Mouse (Mus musculus) ES-E14 (cell line): ENCODE measurements around the gene Stpg1. TPM values are rescaled to one million over a fixed set of nuclear protein-coding genes. Genes with fewer than 3 reads are reported as not detected.
A peak's percentile ranks its signal among the peaks of the same experiment; 100 is the strongest.

ENCODE experiments used
- DNase-seq: peaks from one replicate; pipeline ENCODE4 v3.0.0-alpha.2; 2013; ENCODE audit warnings: low read depth, low spot score
- H3K27ac ChIP-seq: 2 replicates; pipeline ENCODE4 v1.5.1; 2012; ENCODE audit warnings: low read depth, mild to moderate bottlenecking, low read length, moderate library complexity, mixed read lengths; ENCODE audit not compliant: poor library complexity, insufficient read depth, severe bottlenecking
- H3K36me3 ChIP-seq: 2 replicates; pipeline ENCODE4 v1.6.1; 2012; ENCODE audit warnings: mild to moderate bottlenecking, low read length, moderate library complexity, mixed read lengths; ENCODE audit not compliant: control insufficient read depth, poor library complexity, insufficient read depth, severe bottlenecking
- H3K4me1 ChIP-seq, 2 experiments: fragments of 150-350 bp in 1 of 2; sonication (generic) in 1 of 2; 2 replicates each; pipeline ENCODE4 v1.6.1; 2012; ENCODE audit warnings: low read length in 2 of 2, mild to moderate bottlenecking in 1 of 2, mixed read lengths in 1 of 2; ENCODE audit not compliant: control insufficient read depth in 2 of 2, insufficient read depth in 2 of 2, poor library complexity in 1 of 2
- H3K4me3 ChIP-seq, 2 experiments: fragments of 150-350 bp in 1 of 2; sonication (generic) in 1 of 2; 2 replicates each; pipeline ENCODE4 v1.5.1; 2012; ENCODE audit warnings: low read length in 2 of 2, low read depth in 1 of 2, mild to moderate bottlenecking in 1 of 2, mixed read lengths in 1 of 2; ENCODE audit not compliant: insufficient read depth in 1 of 2, poor library complexity in 1 of 2, severe bottlenecking in 1 of 2
- H3K9ac ChIP-seq: 2 replicates; pipeline ENCODE4 v1.6.1; 2012; ENCODE audit warnings: low read depth, mild to moderate bottlenecking, low read length, mixed read lengths; ENCODE audit not compliant: poor library complexity, insufficient read depth, severe bottlenecking
- H3K9me3 ChIP-seq: fragments of 150-350 bp; sonication (generic); 2 replicates; pipeline ENCODE4 v1.6.1; 2012; ENCODE audit warnings: low read depth, mild to moderate bottlenecking, low read length; ENCODE audit not compliant: control insufficient read depth, insufficient read depth
- CHD2 ChIP-seq: IDR thresholded peaks from 2 replicates; pipeline ENCODE4 v1.6.1; 2014; ENCODE audit warnings: mild to moderate bottlenecking, low read depth, low read length, inconsistent platforms
- HCFC1 ChIP-seq: IDR thresholded peaks from 2 replicates; pipeline ENCODE4 v1.6.1; 2012; ENCODE audit warnings: low read length, inconsistent platforms, borderline replicate concordance; ENCODE audit not compliant: insufficient read depth
- MAFK ChIP-seq: IDR thresholded peaks from 2 replicates; pipeline ENCODE4 v1.6.1; 2014; ENCODE audit warnings: mild to moderate bottlenecking, low read depth, low read length, inconsistent platforms; ENCODE audit not compliant: insufficient read depth
- ZC3H11A ChIP-seq: IDR thresholded peaks from 2 replicates; pipeline ENCODE4 v1.6.1; 2012; ENCODE audit warnings: low read depth, mild to moderate bottlenecking, inconsistent platforms, low read length, borderline replicate concordance
- ZNF384 ChIP-seq: IDR thresholded peaks from 2 replicates; pipeline ENCODE4 v1.6.1; 2012; ENCODE audit warnings: low read depth, low read length, inconsistent platforms
- in situ Hi-C, 2 experiments: fragments of 600-800 bp; cut with MboI; formaldehyde crosslinking; loops; one replicate each; pipeline ENCODE4 v1.15.1; 2025; ENCODE audit warnings: low sequenced_read_pairs in 2 of 2, inconsistent platforms in 1 of 2; ENCODE audit not compliant: unreplicated experiment in 2 of 2
- total RNA-seq: library from RNA; depleted of rRNA; stranded (reverse); fragments of 300-350 nt; gene quantifications from 2 replicates; pipeline ENCODE4 v1.2.3, GENCODE M21; 2012

Stpg1 gene
- total RNA-seq, 1 experiment = 0.09 TPM

DNA sequence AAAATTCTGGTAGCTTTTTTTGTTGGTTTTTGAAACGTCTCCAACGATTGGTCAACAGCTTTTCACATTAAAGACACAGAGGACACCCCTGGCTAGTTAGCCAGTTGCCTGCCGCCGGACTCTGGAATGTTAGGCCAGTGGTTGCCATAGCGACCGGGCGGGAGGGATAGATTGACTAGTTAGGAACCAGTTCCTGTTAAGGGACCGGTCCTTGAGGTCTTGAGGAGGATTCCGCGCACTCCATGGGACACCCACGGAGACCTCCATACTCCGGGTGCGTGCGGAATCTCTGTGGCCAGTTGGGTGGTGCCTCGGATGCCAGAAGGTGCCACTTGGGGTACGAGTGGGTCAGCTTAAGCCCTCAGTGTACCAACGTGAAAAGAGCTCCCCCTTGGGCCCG, 1.2 kb downstream of the Stpg1 start:
- in situ Hi-C loops = no loop called here
- Histone ChIP-seq H3K9me3 (no peaks in the 10 kb centered on the region), H3K36me3 (no peaks in the 10 kb centered on the region), H3K4me1 (peaks cover 2 to 5% of the 10 kb centered on the region in 2 experiments; a peak in 1 of 4 replicates), H3K9ac (no peak overlapping the region), H3K27ac (no peak overlapping the region), H3K4me3 (peak overlapping the region; percentile 29 to 95; a peak in 2 of 4 replicates)
- TF ChIP-seq MAFK = no peak
- TF ChIP-seq ZNF384 = no peak
- TF ChIP-seq CHD2 = no peak
- TF ChIP-seq HCFC1 = no peak
- TF ChIP-seq ZC3H11A = no peak
- no peak for DNase-seq

DNA sequence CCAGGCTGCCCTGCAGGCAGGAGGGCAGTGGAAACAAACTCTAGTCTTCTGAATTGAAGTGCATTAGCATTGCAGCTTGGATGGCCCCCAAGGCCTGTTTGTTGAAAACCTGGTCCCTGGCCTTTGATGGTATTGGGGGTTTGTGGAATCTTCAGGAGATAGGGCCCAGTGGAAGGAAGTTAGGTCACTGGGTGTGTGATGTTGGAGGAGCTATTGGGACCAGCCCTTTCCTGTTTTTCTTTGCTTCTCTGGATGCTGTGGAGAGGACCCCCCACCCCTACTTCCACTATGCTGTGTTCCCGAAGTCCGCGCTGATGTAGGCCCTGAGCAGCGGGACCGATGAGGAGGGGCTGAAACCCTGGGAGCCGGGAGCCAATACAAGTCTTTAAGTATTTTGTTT, 3.5 kb downstream of the Stpg1 start:
- TF ChIP-seq MAFK (no peak), ZC3H11A (no peak), CHD2 (no peak), HCFC1 (no peak), ZNF384 (no peak)
- H3K36me3 ChIP-seq = no peaks in the 10 kb centered on the region
- in situ Hi-C loops = no loop called here

DNA sequence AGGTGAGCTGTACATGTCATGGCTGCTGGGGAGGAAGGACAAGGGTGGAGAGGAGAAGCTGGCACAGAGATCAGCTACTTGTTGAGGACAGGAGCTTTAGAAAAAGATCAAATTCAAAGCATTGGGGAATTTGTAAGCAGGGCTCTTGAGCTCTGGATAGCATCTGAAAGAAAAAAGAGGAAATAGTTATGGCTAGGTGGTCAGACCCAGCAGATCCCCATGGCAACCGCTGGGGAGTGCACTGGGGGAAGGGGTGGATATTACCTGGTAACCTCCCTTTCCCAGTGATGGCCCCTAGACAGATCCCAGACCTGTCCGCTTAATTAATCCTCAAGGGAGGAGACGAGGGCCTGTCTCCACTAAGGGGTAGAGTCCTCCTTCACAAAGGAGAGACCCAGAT, 5.2 kb downstream of the Stpg1 start:
- TF ChIP-seq ZNF384 (no peak), MAFK (no peak), HCFC1 (no peak), ZC3H11A (no peak), CHD2 (no peak)
- Histone ChIP-seq H3K9ac (no peak overlapping the region), H3K36me3 (no peaks in the 10 kb centered on the region), H3K4me3 (no peak overlapping the region), H3K4me1 (peaks cover 0 to 9% of the 10 kb centered on the region in 2 experiments; a peak in 2 of 4 replicates), H3K9me3 (no peaks in the 10 kb centered on the region), H3K27ac (no peak overlapping the region)
- no peak for DNase-seq
- in situ Hi-C loops = no loop called here

More for the DNA sequence above, 3.5 kb downstream of the Stpg1 start:
- Histone ChIP-seq H3K4me3 (no peak overlapping the region), H3K4me1 (peaks cover 0 to 6% of the 10 kb centered on the region in 2 experiments; a peak in 1 of 4 replicates), H3K9ac (no peak overlapping the region), H3K9me3 (no peaks in the 10 kb centered on the region), H3K27ac (no peak overlapping the region)
- DNase-seq = no peak

DNA sequence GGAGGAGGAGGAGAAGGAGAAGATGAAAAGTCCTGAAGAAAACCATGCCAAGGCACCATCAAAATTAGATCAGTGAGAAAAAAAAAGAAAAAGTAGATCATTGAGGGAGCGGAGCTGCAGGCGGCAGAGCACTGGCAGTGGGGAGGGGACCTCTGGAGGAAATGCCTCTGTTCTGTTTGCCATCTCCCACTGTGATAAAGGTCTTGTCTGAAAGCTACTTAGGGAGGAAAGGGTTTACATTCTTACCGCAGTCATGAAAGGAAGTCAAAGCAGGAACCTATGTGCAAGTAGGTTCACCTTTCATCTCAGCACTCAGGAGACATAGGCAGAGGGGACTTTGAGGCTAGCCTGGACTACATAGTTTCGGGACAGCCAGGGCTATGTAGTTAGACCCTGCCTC, 7.0 kb downstream of the Stpg1 start:
- DNase-seq = no peak
- Histone ChIP-seq H3K4me1 (peaks cover 5 to 16% of the 10 kb centered on the region in 2 experiments), H3K9ac (no peak overlapping the region), H3K9me3 (no peaks in the 10 kb centered on the region), H3K36me3 (no peaks in the 10 kb centered on the region), H3K4me3 (no peak overlapping the region), H3K27ac (no peak overlapping the region)
- in situ Hi-C loops = no loop called here
- TF ChIP-seq MAFK (no peak), CHD2 (no peak), ZC3H11A (no peak), HCFC1 (no peak), ZNF384 (no peak)

DNA sequence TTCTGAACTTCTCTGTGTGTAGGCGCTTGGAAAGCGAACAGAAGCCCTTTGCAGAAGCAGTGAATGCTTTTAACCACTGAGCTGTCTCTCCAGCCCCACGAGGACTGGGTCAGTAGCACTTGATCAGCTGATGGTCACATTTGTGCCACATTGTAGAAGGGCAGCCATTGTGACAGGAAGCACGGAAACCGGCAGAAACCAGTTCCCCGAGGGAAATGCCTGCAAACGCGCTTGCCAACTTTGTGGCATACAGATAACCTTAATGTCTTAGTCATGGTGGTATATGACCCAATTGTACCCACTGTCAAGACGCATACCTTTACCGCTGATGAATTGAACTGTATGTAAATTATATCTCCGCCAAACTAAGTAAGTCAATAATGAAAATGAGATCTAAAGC, 11.2 kb downstream of the Stpg1 start:
- no peak for DNase-seq
- Histone ChIP-seq H3K9ac (no peak overlapping the region), H3K4me3 (no peak overlapping the region), H3K9me3 (no peaks in the 10 kb centered on the region), H3K4me1 (peaks cover 14 to 22% of the 10 kb centered on the region in 2 experiments), H3K36me3 (no peaks in the 10 kb centered on the region), H3K27ac (no peak overlapping the region)
- no peak for TF ChIP-seq ZC3H11A
- no peak for TF ChIP-seq HCFC1
- TF ChIP-seq MAFK = no peak
- no peak for TF ChIP-seq ZNF384
- no peak for TF ChIP-seq CHD2
- in situ Hi-C loops = no loop called here
